Mouse (Mus musculus) olfactory bulb, adult 2 months (tissue): ENCODE data around the gene Ifnlr1.

ENCODE experiments used
- CTCF ChIP-seq: fragments of 200-500 bp; IDR thresholded peaks from 2 replicates; pipeline ENCODE4 v1.5.1; 2012; ENCODE audit warnings: low read depth, mild to moderate bottlenecking, low read length, moderate library complexity; ENCODE audit not compliant: insufficient read depth
- POLR2A ChIP-seq: fragments of 200-500 bp; IDR thresholded peaks from 2 replicates; pipeline ENCODE4 v1.6.1; 2012; ENCODE audit warnings: mild to moderate bottlenecking, low read depth, low read length, moderate library complexity; ENCODE audit not compliant: insufficient read depth

- no peak for TF ChIP-seq CTCF
- TF ChIP-seq POLR2A = no peak
These were observed 64.8 kb downstream of the Ifnlr1 start for GRCm38 (mm10) chr4:135750896-135751295.
